Comparison of ENCODE assay signal across 9 mouse cellular contexts in genomic region chrX:6171718-6172117, GRCm38 (mm10). TPM values are rescaled to one million over a fixed set of nuclear protein-coding genes. Genes with fewer than 3 reads are reported as not detected.
A peak's percentile ranks its signal among the peaks of the same experiment; 100 is the strongest.
DNase-seq lines count a peak whose midpoint lies in the region; ATAC-seq lines count a peak whose summit lies in the region.
"Had no signal": no experiment of that assay in that cellular context is flagged by ENCODE, and none has a peak within 500 bp of the region (broad histone marks: within the 10 kb centered on the region; RNA-seq: fewer than 3 reads in every experiment).

No protein-coding gene starts in this region.

- DNase-seq in kidney, postnatal 4 days: peak; percentile 1 to 3
- no peak for DNase-seq in kidney, adult 11 months
- peak; percentile 10 for DNase-seq in neural tube, embryonic 11.5 days (ENCODE audit: low spot score)
- no peak for DNase-seq in layer of hippocampus, adult 9-11 months
- DNase-seq in liver: no peak
- DNase-seq in layer of hippocampus, adult 9-10 months (ENCODE audit: low spot score): no peak

- peak overlapping the region; percentile 36 for H3K4me3 ChIP-seq in embryonic facial prominence, embryonic 13.5 days
- peak overlapping the region; percentile 44 for H3K4me3 ChIP-seq in hindbrain, embryonic 13.5 days
- H3K4me3 ChIP-seq in neural tube, embryonic 11.5 days (ENCODE audit: low read depth, low read length): peak overlapping the region; percentile 25
- H3K4me3 ChIP-seq: myocyte had no signal

- H3K27me3 ChIP-seq in embryonic facial prominence, embryonic 13.5 days: no peaks in the 10 kb centered on the region
- no peaks in the 10 kb centered on the region for H3K27me3 ChIP-seq in hindbrain, embryonic 13.5 days
- no peaks in the 10 kb centered on the region for H3K27me3 ChIP-seq in neural tube, embryonic 11.5 days (ENCODE audit: control insufficient read depth, insufficient read depth, low read length)

- no peaks in the 10 kb centered on the region for H3K4me1 ChIP-seq in embryonic facial prominence, embryonic 13.5 days
- H3K4me1 ChIP-seq in hindbrain, embryonic 13.5 days (replicated peaks): peaks cover 7% of the 10 kb centered on the region; the same call in 1 of the 2 replicates
- H3K4me1 ChIP-seq in neural tube, embryonic 11.5 days (ENCODE audit: control insufficient read depth, insufficient read depth, low read length): no peaks in the 10 kb centered on the region

- no peaks in the 10 kb centered on the region for H3K36me3 ChIP-seq in embryonic facial prominence, embryonic 13.5 days
- no peaks in the 10 kb centered on the region for H3K36me3 ChIP-seq in hindbrain, embryonic 13.5 days
- no peaks in the 10 kb centered on the region for H3K36me3 ChIP-seq in neural tube, embryonic 11.5 days (ENCODE audit: control insufficient read depth, insufficient read depth, low read length)

- WGBS in embryonic facial prominence, embryonic 13.5 days: 28% methylated on average over 12 of the region's 12 CpGs
- WGBS in hindbrain, embryonic 13.5 days: 21% methylated on average over 12 of the region's 12 CpGs
- WGBS in neural tube, embryonic 11.5 days: 9% methylated on average over 11 of the region's 12 CpGs

- H3K4me2 ChIP-seq in embryonic facial prominence, embryonic 13.5 days: peak overlapping the region; percentile 52
- H3K4me2 ChIP-seq in hindbrain, embryonic 13.5 days: peak overlapping the region; percentile 58
- peak overlapping the region; percentile 27 for H3K4me2 ChIP-seq in neural tube, embryonic 11.5 days (ENCODE audit: low read depth)

- H3K9me3 ChIP-seq in embryonic facial prominence, embryonic 13.5 days: no peaks in the 10 kb centered on the region
- H3K9me3 ChIP-seq in hindbrain, embryonic 13.5 days: no peaks in the 10 kb centered on the region
- no peaks in the 10 kb centered on the region for H3K9me3 ChIP-seq in neural tube, embryonic 11.5 days (ENCODE audit: control insufficient read depth, low read length)

- ATAC-seq in embryonic facial prominence, embryonic 13.5 days (ENCODE audit: insufficient number of reproducible peaks, insufficient read depth, low FRiP score, low TSS enrichment, low read depth): no peak
- no peak for ATAC-seq in hindbrain, embryonic 13.5 days (ENCODE audit: low FRiP score)
- no peak for ATAC-seq in neural tube, embryonic 11.5 days (ENCODE audit: insufficient read depth, low FRiP score, low TSS enrichment)

- H3K27ac ChIP-seq in embryonic facial prominence, embryonic 13.5 days: no peak overlapping the region
- peak overlapping the region; percentile 79 for H3K27ac ChIP-seq in hindbrain, embryonic 13.5 days
- H3K27ac ChIP-seq in neural tube, embryonic 11.5 days (ENCODE audit: low read depth, low read length): no peak overlapping the region

- H3K9ac ChIP-seq in embryonic facial prominence, embryonic 13.5 days: no peak overlapping the region
- H3K9ac ChIP-seq in hindbrain, embryonic 13.5 days: peak overlapping the region; percentile 60; the same call in 1 of the 2 replicates
- no peak overlapping the region; the same call in 1 of the 2 replicates for H3K9ac ChIP-seq in neural tube, embryonic 11.5 days (ENCODE audit: low read length)

RNA-seq across cellular contexts. Expression of gene Nudt10, which starts 1.1 kb away (rescaled TPM):
- polyA plus RNA-seq in embryonic facial prominence, embryonic 13.5 days (2015; fragmentation: Nextera tagmentation; extraction: Ambion mirVana): 6.3 and 7.9 TPM in 2 replicates
- 50.1 and 53.7 TPM in 2 replicates for polyA plus RNA-seq in hindbrain, embryonic 13.5 days (2015; fragmentation: Nextera tagmentation; extraction: Ambion mirVana)
- polyA plus RNA-seq in neural tube, embryonic 11.5 days (2014; fragmentation: Nextera tagmentation; extraction: Ambion mirVana): 29.7 and 30.0 TPM in 2 replicates

Comparison
In these comparisons a context has a peak if more than half of its experiments do, and no peak if none do; other contexts are left out.
1. DNase-seq: peak in kidney, postnatal 4 days (2 of 2) and neural tube, embryonic 11.5 days (single experiment); none in kidney, adult 11 months (single experiment), layer of hippocampus, adult 9-11 months (single experiment), liver (single experiment) and layer of hippocampus, adult 9-10 months (single experiment).
2. Peak in every context shown above with its lines, with median percentiles within 50 percentile points of each other: H3K4me2 ChIP-seq and H3K4me3 ChIP-seq.